Mouse (Mus musculus): ENCODE results near the gene Cbx1. TPM values are rescaled to one million over a fixed set of nuclear protein-coding genes. Genes with fewer than 3 reads are reported as not detected.
"Not testable (repeated sequence)": the region's sequence is repeated elsewhere in the genome, so short reads cannot be mapped to it uniquely, and the experiment has no call there.

Gene Cbx1
- polyA plus RNA-seq, 1 experiment from 2014 or later, result 150 TPM

- Histone ChIP-seq H3K27ac (ENCODE audit: low read depth, low read length) (no peak overlapping the region), H3K9ac (ENCODE audit: low read length) (no peak overlapping the region), H3K36me3 (ENCODE audit: control insufficient read depth, insufficient read depth, low read length) (no peaks in the 10 kb centered on the region; the same call in 1 of the 2 replicates), H3K27me3 (ENCODE audit: control insufficient read depth, insufficient read depth, low read length) (no peaks in the 10 kb centered on the region), H3K4me2 (ENCODE audit: low read depth, low read length, severe bottlenecking) (no peak overlapping the region), H3K9me3 (ENCODE audit: control insufficient read depth, low read length) (no peaks in the 10 kb centered on the region), H3K4me1 (replicated peaks; ENCODE audit: control insufficient read depth, insufficient read depth, low read length) (peaks cover 4% of the 10 kb centered on the region; the same call in 1 of the 2 replicates), H3K4me3 (ENCODE audit: low read depth, low read length) (no peak overlapping the region)
- no peak for DNase-seq (ENCODE audit: low spot score)
- WGBS, result 97% methylated on average over 13 of the region's 13 CpGs
- no peak for ATAC-seq (replicated peaks; ENCODE audit: low FRiP score)
Observed at GRCm38 (mm10) chr11:96795491-96795890, 6.6 kb downstream of the Cbx1 start.

- Histone ChIP-seq H3K9me3 (ENCODE audit: control insufficient read depth, low read length) (no peaks in the 10 kb centered on the region), H3K27me3 (ENCODE audit: control insufficient read depth, insufficient read depth, low read length) (no peaks in the 10 kb centered on the region), H3K4me2 (ENCODE audit: low read depth, low read length, severe bottlenecking) (no peak overlapping the region), H3K4me3 (ENCODE audit: low read depth, low read length) (no peak overlapping the region), H3K27ac (ENCODE audit: low read depth, low read length) (no peak overlapping the region), H3K36me3 (ENCODE audit: control insufficient read depth, insufficient read depth, low read length) (no peaks in the 10 kb centered on the region; the same call in 1 of the 2 replicates), H3K4me1 (replicated peaks; ENCODE audit: control insufficient read depth, insufficient read depth, low read length) (no peaks in the 10 kb centered on the region; the same call in 1 of the 2 replicates), H3K9ac (ENCODE audit: low read length) (no peak overlapping the region)
- ATAC-seq (replicated peaks; ENCODE audit: low FRiP score) (no peak), DNase-seq (ENCODE audit: low spot score) (no peak)
- WGBS, result 95% methylated on average over 2 of the region's 2 CpGs
Observed at GRCm38 (mm10) chr11:96796081-96796480, 7.2 kb downstream of the Cbx1 start.

GRCm38 (mm10) chr11:96796586-96796985 lies 7.7 kb downstream of the Cbx1 start:
- no peak overlapping the region for H3K4me2 ChIP-seq (ENCODE audit: low read depth, low read length, severe bottlenecking)
- no peaks in the 10 kb centered on the region for H3K9me3 ChIP-seq (ENCODE audit: control insufficient read depth, low read length)
- no peaks in the 10 kb centered on the region; the same call in 1 of the 2 replicates for H3K36me3 ChIP-seq (ENCODE audit: control insufficient read depth, insufficient read depth, low read length)
- H3K27ac ChIP-seq (ENCODE audit: low read depth, low read length), result no peak overlapping the region
- no peak for DNase-seq (ENCODE audit: low spot score)
- ATAC-seq (replicated peaks; ENCODE audit: low FRiP score), result no peak
- H3K4me3 ChIP-seq (ENCODE audit: low read depth, low read length), result no peak overlapping the region
- H3K4me1 ChIP-seq (replicated peaks; ENCODE audit: control insufficient read depth, insufficient read depth, low read length), result no peaks in the 10 kb centered on the region; the same call in 1 of the 2 replicates
- no peak overlapping the region for H3K9ac ChIP-seq (ENCODE audit: low read length)
- H3K27me3 ChIP-seq (ENCODE audit: control insufficient read depth, insufficient read depth, low read length), result no peaks in the 10 kb centered on the region
- 77% methylated on average over 1 of the region's 1 CpGs for WGBS

GRCm38 (mm10) chr11:96799511-96799910 lies 10.6 kb downstream of the Cbx1 start:
- Histone ChIP-seq H3K4me3 (ENCODE audit: low read depth, low read length) (no peak overlapping the region), H3K27me3 (ENCODE audit: control insufficient read depth, insufficient read depth, low read length) (no peaks in the 10 kb centered on the region), H3K27ac (ENCODE audit: low read depth, low read length) (no peak overlapping the region), H3K4me2 (ENCODE audit: low read depth, low read length, severe bottlenecking) (no peak overlapping the region), H3K9ac (ENCODE audit: low read length) (no peak overlapping the region), H3K36me3 (ENCODE audit: control insufficient read depth, insufficient read depth, low read length) (no peaks in the 10 kb centered on the region; the same call in 1 of the 2 replicates), H3K4me1 (replicated peaks; ENCODE audit: control insufficient read depth, insufficient read depth, low read length) (no peaks in the 10 kb centered on the region), H3K9me3 (ENCODE audit: control insufficient read depth, low read length) (no peaks in the 10 kb centered on the region)
- WGBS, result 98% methylated on average over 2 of the region's 2 CpGs
- no peak for DNase-seq (ENCODE audit: low spot score)
- no peak for ATAC-seq (replicated peaks; ENCODE audit: low FRiP score)

- Histone ChIP-seq H3K27ac (ENCODE audit: low read depth, low read length) (no peak overlapping the region), H3K4me2 (ENCODE audit: low read depth, low read length, severe bottlenecking) (no peak overlapping the region), H3K4me1 (replicated peaks; ENCODE audit: control insufficient read depth, insufficient read depth, low read length) (no peaks in the 10 kb centered on the region), H3K36me3 (ENCODE audit: control insufficient read depth, insufficient read depth, low read length) (peaks cover 25% of the 10 kb centered on the region), H3K9ac (ENCODE audit: low read length) (no peak overlapping the region), H3K27me3 (ENCODE audit: control insufficient read depth, insufficient read depth, low read length) (no peaks in the 10 kb centered on the region), H3K4me3 (ENCODE audit: low read depth, low read length) (no peak overlapping the region), H3K9me3 (ENCODE audit: control insufficient read depth, low read length) (no peaks in the 10 kb centered on the region)
- ATAC-seq (replicated peaks; ENCODE audit: low FRiP score) (no peak), DNase-seq (ENCODE audit: low spot score) (no peak)
- 96% methylated on average over 5 of the region's 5 CpGs for WGBS
Observed at GRCm38 (mm10) chr11:96805606-96806005, 16.7 kb downstream of the Cbx1 start.

DNA sequence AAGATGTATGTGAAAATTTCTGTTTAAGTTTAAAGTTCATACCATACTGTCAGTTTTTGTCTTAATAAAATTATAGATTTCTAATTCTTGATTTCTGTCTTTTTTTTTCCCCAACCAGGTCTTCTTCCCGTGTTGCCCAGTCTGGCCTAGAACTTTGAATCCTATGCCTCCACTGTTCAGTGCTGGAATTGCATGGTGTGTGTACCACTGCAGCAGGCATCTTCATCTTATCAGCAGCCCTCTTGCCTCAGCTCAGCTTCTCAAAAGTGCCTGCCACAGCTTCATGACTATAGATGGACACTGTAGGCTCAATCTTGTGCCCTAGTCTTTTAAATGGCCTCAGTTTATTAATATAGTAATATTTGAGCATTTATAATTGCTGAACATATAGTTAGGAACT lies 19.1 kb downstream of the Cbx1 start:
- Histone ChIP-seq H3K4me3 (ENCODE audit: low read depth, low read length) (no peak overlapping the region), H3K4me1 (replicated peaks; ENCODE audit: control insufficient read depth, insufficient read depth, low read length) (no peaks in the 10 kb centered on the region), H3K36me3 (ENCODE audit: control insufficient read depth, insufficient read depth, low read length) (peaks cover 25% of the 10 kb centered on the region), H3K4me2 (ENCODE audit: low read depth, low read length, severe bottlenecking) (no peak overlapping the region), H3K9ac (ENCODE audit: low read length) (no peak overlapping the region), H3K27me3 (ENCODE audit: control insufficient read depth, insufficient read depth, low read length) (no peaks in the 10 kb centered on the region), H3K9me3 (ENCODE audit: control insufficient read depth, low read length) (no peaks in the 10 kb centered on the region), H3K27ac (ENCODE audit: low read depth, low read length) (no peak overlapping the region)
- DNase-seq (ENCODE audit: low spot score) (no peak), ATAC-seq (replicated peaks; ENCODE audit: low FRiP score) (no peak)
- 75% methylated on average over 1 of the region's 1 CpGs for WGBS

GRCm38 (mm10) chr11:96809562-96810235 lies 20.8 kb downstream of the Cbx1 start:
- Histone ChIP-seq H3K27ac (ENCODE audit: low read depth, low read length) (no peak overlapping the region), H3K4me2 (ENCODE audit: low read depth, low read length, severe bottlenecking) (no peak overlapping the region), H3K9me3 (ENCODE audit: control insufficient read depth, low read length) (no peaks in the 10 kb centered on the region), H3K4me1 (replicated peaks; ENCODE audit: control insufficient read depth, insufficient read depth, low read length) (no peaks in the 10 kb centered on the region), H3K4me3 (ENCODE audit: low read depth, low read length) (no peak overlapping the region), H3K9ac (ENCODE audit: low read length) (no peak overlapping the region), H3K27me3 (ENCODE audit: control insufficient read depth, insufficient read depth, low read length) (no peaks in the 10 kb centered on the region), H3K36me3 (ENCODE audit: control insufficient read depth, insufficient read depth, low read length) (peaks cover 24% of the 10 kb centered on the region)
- WGBS, result 93% methylated on average over 6 of the region's 6 CpGs
- DNase-seq (ENCODE audit: low spot score) (no peak), ATAC-seq (replicated peaks; ENCODE audit: low FRiP score) (no peak)

DNA sequence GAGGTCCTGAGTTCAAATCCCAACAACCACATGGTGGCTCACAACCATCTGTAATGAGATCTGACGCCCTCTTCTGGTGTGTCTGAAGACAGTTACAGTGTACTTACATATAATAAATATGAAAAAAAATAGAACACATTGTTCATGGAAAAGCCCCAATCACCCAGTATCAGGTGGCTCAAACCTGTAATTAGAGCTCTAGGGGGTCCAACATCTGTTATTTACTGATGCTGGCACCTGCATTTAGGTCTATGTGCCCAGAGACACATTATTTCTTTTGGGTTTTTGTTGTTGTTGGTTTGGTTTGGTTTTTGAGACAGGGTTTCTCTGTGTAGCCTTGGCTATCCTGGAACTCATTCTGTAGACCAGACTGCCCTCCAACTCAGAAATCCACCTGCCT lies 22.3 kb downstream of the Cbx1 start:
- peaks cover 27% of the 10 kb centered on the region for H3K36me3 ChIP-seq (ENCODE audit: control insufficient read depth, insufficient read depth, low read length)
- H3K4me3 ChIP-seq (ENCODE audit: low read depth, low read length); H3K27ac ChIP-seq (ENCODE audit: low read depth, low read length); H3K9me3 ChIP-seq (ENCODE audit: control insufficient read depth, low read length); H3K4me2 ChIP-seq (ENCODE audit: low read depth, low read length, severe bottlenecking); ATAC-seq (replicated peaks; ENCODE audit: low FRiP score); H3K9ac ChIP-seq (ENCODE audit: low read length); H3K4me1 ChIP-seq (replicated peaks; ENCODE audit: control insufficient read depth, insufficient read depth, low read length); H3K27me3 ChIP-seq (ENCODE audit: control insufficient read depth, insufficient read depth, low read length): not testable (repeated sequence)
- 86% methylated on average over 1 of the region's 1 CpGs for WGBS
- DNase-seq (ENCODE audit: low spot score), result peak; percentile 14

DNA sequence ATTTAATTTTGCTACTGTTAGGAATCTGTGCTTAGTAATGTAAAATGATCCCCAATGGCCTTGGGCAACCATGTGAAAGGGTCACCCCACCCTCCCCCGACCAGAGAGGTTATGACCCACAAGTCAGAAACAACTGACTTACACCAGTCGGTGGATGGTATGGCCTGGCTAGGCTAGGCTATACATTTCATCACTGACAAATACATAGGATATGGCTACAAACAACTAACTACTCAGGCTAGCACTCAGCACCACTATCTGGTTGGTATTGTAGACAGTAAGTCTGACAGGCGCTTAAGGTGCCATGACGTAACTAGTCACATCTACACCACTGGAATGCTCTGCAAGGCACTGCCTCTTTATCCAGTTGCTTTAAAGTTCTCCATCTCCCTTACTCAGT lies 24.5 kb downstream of the Cbx1 start:
- Histone ChIP-seq H3K9me3 (ENCODE audit: control insufficient read depth, low read length) (no peaks in the 10 kb centered on the region), H3K27ac (ENCODE audit: low read depth, low read length) (no peak overlapping the region), H3K9ac (ENCODE audit: low read length) (no peak overlapping the region), H3K4me1 (replicated peaks; ENCODE audit: control insufficient read depth, insufficient read depth, low read length) (no peaks in the 10 kb centered on the region), H3K27me3 (ENCODE audit: control insufficient read depth, insufficient read depth, low read length) (no peaks in the 10 kb centered on the region), H3K4me3 (ENCODE audit: low read depth, low read length) (no peak overlapping the region), H3K36me3 (ENCODE audit: control insufficient read depth, insufficient read depth, low read length) (peaks cover 21% of the 10 kb centered on the region), H3K4me2 (ENCODE audit: low read depth, low read length, severe bottlenecking) (no peak overlapping the region)
- no peak for DNase-seq (ENCODE audit: low spot score)
- 89% methylated on average over 4 of the region's 4 CpGs for WGBS
- ATAC-seq (replicated peaks; ENCODE audit: low FRiP score), result no peak
